Mouse (Mus musculus) inflammation-experienced regulatory T-cells, adult 16 weeks (primary cell): Measurements from ENCODE around the gene Zfp873. TPM values are rescaled to one million over a fixed set of nuclear protein-coding genes. Genes with fewer than 3 reads are reported as not detected.

Experiments used
- polyA plus RNA-seq: library from polyadenylated mRNA; unstranded; fragments of 100-300 nt; shearing (Covaris generic); gene quantifications from one replicate; pipeline ENCODE4 v1.2.1, GENCODE M21; 2017

Zfp873 gene
- polyA plus RNA-seq: 14.3 TPM

DNA sequence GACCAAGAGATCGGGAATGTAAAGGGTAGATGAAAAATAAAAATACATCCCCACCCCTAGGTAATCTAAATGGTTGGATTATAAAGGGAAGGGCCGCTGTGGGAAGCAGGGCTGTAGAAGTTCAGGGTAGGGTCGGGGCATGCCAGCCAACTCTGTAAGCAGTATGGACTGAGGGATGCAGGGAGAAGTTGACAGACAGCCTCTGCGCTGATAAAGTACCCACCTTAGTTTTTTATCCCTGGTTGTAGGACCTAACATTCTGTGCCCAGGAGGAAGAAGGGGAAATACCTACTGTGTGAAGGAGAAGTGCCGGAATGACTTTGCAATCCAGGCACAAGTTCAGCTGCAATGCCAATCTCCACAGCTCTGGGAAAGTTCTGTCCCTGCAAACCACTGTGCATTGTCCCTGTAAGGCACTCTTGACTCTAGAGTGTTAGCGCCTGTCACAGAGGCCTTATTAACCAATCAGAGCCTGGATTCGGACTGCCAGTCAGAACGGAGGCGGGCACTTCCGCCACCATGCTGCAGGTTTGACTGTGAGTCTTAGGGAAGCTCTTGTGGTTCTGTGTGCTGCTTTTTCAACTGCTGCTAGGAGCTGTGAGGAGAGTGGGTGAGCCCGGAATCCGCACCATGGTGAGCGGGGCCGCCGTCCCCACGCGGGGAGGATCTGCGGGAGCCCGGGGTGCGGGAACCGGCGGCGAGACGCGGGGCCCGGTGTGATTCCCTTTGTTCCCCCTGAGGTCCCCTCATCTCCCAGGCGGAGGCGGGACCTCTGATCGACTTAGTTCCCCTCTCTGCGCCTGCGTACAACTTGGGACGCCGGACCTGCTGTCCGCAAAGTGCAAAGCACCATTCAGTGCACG is at the start of gene Zfp873:
Gene Zfp873 (plus strand): TSS at position 527 of the 863 bp plus-strand sequence.

DNA sequence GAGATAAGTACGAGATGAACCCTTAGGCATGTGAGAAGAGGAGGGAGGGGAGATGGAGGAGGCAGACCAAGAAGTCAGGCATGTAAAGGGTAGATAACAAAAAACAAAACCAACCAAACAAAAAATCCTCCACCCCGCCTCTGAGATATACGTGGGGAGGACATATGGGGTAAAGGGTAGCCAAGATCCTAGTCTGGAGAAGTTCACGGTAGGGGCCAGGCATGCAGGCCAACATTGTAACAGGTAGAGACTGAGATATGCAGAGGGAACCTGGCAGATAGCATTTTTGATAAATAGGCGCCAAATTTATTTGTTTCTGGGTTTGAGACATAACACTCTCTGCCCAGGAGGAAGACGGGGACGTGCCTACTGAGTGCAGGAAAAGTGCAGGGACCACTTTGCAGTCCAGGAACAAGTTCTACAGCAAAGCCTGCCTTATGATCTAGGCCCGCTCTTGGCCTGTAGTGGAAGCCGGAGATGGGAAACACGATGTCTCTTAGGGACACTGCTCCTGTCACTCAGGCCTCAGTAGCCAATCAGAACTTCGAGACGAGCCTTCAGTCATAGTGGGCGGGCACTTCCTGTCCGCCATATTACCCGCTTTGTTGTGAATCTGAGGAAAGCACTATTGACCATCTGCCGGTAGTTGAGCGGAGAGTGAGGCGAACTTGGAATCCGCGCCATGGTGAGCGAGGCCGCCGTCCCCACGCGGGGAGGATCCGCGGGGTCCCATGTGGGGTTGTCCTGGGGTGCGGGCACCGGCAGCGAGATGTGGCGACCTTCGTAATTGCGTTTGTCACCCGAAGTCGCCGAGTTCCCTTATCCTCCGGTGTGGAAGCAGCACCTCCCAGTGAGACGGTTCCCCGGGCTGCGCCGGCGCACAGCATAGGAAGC is 35.1 kb downstream of the Zfp873 start, which contains the start of gene BC024063:
Gene BC024063 (plus strand): TSS at position 626 of the 894 bp plus-strand sequence.

Other genes starting within 250 kb of the Zfp873 start
- 7.8 TPM for gene Gm4767, start 235.9 kb upstream of the Zfp873 start, polyA plus RNA-seq
- gene Gm32687, start 184.2 kb upstream of the Zfp873 start, polyA plus RNA-seq: 13.7 TPM
- 3.9 TPM for gene Zfp781, start 117.6 kb upstream of the Zfp873 start, polyA plus RNA-seq
- 9.7 TPM for gene BC024063, start 35.2 kb downstream of the Zfp873 start, polyA plus RNA-seq
- 15.4 TPM for gene AU041133, start 79.9 kb downstream of the Zfp873 start, polyA plus RNA-seq
- gene Zfp938, start 193.2 kb downstream of the Zfp873 start, polyA plus RNA-seq: 15.7 TPM